Mouse (Mus musculus): ENCODE measurements at regions not wholly inside any gene's neighbourhood (a gene's known extent, or its start where the extent isn't known, plus 50 kb on each side); places are given as distances from the start of the nearest gene placed in this dataset.

DNA sequence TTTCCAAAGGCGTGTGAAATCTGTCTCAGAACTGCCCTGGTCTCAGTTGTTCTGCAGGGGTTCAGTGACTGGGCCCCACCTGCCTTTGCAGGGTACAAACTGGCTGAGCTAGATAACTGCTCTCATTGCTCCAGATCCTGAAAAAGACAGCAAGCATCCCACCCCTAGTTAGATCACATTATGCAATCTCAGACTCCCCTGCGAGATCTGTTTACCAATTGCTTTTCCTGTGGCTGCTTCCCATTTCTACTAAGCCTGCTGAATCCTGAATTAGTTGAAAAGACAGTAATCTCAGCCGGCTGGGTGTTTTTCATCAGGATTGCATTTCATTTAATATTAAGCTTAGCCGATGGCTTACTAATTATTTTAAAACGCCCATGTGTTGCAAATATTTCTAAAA lies 531.2 kb upstream of the Gm19410 start:
- DNase-seq (ENCODE audit: low spot score in 2 of 2): peak in 1 of 2 experiments; percentile 10

DNA sequence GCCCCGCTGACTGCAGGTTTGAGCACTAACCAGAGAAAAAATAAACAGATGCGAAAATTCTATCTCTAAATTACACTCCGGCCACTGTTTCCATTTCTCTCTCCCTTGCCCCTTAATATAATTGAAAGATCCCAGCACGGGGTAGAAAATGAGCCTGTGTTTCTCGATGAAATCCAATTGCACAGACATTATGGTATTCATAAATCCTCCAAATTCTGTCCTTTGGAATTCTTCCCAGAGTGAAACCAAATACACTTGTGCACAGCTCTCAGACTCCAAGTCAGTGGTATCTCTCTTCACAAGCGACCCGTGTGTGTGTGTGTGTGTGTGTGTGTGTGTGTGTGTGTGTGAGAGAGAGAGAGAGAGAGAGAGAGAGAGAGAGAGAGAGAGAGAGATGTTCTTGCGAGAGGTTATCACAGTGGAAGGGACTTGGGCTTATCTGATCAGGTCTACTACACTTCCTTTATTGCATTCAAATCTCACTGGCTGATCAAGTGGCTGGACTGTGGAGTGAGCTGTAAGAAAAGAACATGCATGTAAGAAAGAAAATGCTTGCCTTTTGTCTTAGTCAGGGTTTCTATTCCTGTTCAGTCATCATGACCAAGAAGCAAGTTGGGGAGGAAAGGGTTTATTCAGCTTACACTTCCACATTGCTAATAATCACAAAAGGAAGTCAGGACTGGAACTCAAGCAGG lies 529.6 kb upstream of the Gm19410 start:
- no peak for DNase-seq (ENCODE audit: low spot score in 2 of 2)

DNA sequence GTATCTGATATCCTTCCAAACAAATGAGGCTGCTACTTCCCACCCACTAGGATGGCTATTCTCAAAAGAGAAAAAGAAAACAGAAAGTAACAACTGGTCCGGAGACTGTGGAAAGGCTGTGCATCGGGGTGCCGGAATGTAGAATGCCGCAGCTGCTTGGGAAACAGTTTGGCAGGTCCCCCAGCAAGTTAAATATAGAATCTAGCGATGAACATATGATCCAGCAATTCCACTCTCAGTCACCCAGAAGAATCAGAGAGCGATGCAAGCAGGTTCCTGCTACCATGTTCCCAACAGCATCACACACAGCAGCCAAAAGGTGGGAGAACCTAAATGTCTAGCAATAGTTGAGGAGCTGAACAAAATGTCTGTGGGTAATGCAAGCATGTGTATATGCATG lies 528.3 kb upstream of the Gm19410 start:
- peak; percentile 33 to 48 for DNase-seq (ENCODE audit: low spot score in 2 of 2)

DNA sequence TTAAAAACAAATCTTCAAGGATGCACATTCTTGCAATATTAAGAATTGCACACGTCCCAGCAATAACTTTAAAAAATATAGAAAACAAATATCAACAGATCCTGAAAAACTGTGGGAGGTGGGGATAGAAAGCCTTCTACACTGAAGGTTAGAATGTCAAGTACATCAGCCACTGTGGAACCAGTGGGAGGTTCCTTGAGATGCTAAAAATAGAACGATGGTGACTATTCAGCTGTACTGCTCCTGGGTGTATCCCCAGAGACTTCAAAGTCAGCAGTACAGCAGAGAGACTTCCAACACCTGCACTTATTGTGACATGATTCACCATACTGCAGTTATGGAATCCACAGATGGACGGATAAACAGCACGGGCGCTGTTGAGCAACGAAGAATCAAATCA lies 524.7 kb upstream of the Gm19410 start:
- no peak for DNase-seq (ENCODE audit: low spot score in 2 of 2)

DNA sequence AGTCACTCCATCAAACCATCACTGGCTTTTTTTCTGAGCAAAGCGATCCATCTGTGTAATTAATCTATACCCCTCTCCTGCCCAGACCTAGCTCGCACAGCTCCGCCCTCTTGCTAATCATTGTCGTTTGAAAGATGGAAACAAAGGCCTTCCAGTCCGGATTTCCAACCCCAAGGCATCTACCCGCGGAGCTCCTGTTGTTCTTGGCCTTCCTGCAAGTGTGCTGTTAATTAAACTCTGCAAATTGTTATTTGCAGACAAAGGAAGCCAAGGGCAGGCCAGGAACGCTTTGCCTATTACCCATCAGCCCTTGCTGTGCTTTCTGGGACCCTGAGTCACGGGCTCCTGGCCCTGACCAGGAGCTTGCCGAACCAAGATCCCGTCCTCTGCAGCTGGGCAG lies 522.0 kb upstream of the Gm19410 start:
- no peak for DNase-seq (ENCODE audit: low spot score in 2 of 2)

DNA sequence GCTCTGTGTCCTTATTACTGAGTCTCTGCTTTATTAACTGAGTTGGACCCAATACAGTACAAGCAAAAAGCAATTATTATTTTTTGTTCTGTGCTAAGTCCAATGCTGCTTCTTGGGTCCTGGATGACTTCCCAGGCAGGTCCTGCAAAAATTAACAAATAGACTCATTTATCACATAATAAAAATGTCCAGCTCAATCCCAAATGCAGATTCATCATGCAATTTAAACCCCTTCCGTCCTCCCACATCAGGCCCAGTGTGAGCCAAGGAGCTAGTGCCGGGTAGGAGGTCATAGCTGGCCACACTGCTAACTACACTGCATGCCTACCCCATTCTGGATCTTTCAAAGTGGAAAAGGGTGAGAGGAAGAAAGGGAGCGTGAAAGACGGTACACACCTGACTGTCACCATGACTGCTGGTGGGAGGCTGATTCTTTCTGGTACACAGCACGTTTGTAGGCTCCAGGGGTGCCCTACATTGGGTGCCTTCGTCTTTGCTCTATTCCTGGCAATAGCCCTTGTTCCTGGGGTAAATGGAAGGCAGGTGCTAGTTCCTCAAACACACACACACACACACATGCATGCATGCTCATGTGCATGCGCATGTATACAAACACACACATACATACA lies 515.7 kb upstream of the Gm19410 start:
- no peak for DNase-seq (ENCODE audit: low spot score in 2 of 2)

DNA sequence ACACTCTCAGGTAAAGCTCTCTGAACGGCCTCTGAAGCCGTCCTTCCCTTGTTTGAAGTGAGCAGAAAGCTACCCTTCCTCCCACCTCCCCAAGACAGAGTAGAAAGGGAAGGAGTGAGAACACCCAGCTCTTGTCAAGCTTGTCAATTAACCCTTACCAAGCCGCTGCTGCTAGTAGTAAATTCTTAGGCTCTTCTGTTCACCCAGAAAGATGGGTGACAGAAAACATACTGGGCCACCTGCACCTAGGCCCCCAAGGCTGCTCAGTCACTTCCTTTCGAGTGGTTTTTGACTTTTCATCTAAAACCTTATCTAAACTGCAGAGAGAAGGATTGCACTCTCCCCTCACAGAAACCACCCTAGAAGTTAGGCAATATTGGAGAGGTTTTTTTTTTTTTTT lies 514.9 kb upstream of the Gm19410 start:
- no peak for DNase-seq (ENCODE audit: low spot score in 2 of 2)

DNA sequence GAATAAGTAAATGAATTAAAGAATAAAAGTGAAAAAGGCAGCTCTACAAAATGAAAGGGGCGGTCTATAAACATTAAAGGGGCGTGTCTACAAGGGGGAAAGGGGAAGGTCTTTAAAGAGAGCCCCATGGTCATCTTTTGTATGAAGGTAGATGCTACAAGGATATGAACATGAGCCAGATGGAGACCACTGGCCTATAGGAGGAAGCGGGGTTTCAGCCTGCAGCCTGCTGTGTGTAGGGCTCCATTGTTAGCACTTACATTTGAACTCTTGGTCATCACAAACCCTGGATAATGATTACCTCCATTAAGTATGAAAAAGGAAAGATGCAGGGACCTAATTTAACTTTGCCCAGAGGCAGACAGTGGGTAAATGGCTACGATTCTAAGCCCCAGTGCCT lies 511.6 kb upstream of the Gm19410 start:
- DNase-seq (ENCODE audit: low spot score in 2 of 2): no peak

DNA sequence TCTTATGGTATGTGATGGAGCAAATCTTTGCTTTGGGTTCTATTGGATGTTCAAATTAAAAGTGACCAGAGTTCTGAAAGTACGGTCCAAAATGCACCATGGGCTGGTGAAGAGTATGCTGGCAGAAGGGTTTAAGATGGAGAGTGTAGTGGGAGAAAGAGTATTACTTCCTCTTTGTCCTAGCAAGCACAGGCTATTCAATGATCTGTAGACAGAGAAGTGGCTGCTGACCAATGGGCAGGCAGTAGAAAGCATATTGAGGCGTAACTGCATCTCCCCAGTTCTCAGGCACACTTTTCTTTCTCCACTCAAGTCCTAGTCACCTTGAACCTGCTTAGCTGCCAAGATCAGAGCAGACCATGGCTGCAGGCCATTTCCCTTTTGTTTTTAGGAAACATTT lies 510.3 kb upstream of the Gm19410 start:
- no peak for DNase-seq (ENCODE audit: low spot score in 2 of 2)

DNA sequence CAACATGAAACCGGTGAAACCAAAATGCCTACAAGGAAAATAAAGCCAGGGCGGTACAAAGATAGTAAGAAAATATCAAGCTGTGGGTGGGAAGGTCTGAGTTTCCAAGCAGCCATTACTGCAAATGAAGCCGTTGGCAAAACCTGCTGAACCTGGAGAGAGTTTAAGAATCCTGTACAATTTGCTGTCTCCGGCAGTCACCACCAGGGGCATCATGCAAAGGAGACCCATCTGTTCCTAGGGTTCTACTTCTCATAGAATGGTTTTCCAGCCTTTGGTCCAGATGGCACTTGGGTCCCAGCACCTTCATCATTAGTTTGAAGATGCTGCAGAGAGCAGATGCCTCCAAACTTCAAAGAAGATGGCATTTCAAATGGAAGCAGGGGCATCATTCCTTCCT lies 508.6 kb upstream of the Gm19410 start:
- DNase-seq (ENCODE audit: low spot score in 2 of 2): no peak

DNA sequence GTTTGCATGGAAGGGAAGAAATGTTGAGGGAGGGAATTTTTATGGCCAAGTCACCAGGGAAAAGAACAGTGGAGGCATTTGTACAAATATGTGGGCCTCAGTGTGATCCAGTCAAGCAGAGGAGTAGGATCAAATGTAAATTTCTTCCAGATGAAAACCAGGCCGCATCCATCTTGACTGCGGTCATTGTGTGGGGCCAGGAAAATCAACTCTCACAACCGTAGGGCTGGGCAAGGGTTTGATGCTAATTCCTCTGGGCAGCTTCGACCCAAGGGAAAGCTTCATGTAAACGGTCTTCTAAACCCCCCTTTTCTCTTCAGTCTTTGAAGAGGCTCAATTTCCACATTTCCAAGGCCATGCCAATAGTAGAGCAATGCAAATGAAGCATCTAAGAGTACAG lies 497.4 kb upstream of the Gm19410 start:
- no peak for DNase-seq (ENCODE audit: low spot score in 2 of 2)

DNA sequence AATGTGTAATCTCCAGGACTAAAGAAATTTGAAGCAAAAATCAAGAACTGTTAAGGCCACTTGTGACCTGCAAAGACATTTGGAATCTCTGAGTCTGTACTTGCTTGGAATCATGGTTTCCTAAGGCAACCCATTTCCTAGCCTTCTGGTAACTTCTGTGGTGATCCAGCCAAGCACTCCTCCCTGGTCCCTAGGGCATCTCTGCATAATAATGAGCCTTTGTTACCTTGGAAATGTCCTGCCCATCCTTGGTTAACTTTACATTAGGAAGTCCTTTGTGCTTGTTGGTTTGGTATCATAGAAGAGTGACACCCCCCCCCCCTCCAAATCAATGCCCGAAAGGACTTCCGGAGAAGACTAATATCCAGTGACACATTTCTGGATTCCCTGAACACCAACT lies 496.6 kb upstream of the Gm19410 start:
- no peak for DNase-seq (ENCODE audit: low spot score in 2 of 2)

DNA sequence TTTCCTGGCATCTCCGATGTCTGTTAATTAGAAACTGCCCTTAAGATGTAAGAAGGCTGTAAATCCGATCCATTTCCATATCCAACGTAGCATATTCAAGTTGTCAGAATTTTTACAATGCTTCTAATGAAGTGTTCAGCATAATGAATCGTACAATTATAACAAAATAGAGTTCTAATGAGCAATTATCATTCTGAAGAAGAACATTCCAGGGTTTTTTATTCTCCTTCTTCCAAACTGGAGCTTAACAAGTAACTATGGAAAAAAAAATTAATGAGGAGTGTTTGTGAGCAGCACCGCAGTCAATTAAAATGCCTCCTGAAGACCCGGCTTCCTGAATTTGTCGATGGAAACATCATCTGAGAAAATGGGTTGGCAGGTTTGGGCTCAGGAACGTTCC lies 489.6 kb upstream of the Gm19410 start:
- no peak for DNase-seq (ENCODE audit: low spot score in 2 of 2)

DNA sequence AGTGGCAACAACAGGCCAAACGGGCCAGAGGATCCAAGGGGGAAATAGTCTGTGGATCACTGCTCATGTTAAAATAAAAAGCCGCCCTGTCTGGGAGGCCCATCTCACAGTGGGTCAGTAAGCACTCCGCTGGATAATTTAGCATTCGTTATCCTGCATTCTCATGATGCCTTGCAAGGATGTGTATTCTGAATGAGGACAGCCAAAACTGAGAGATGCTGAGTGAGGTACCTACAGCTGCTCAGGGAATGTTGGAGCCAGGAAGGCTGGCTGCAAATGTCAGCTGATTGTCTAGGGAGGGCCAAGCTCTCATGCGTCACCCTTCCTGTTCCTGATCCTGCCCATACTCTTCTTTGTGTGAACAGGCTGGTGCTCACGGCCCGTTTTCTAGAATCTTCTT lies 489.1 kb upstream of the Gm19410 start:
- no peak for DNase-seq (ENCODE audit: low spot score in 2 of 2)

DNA sequence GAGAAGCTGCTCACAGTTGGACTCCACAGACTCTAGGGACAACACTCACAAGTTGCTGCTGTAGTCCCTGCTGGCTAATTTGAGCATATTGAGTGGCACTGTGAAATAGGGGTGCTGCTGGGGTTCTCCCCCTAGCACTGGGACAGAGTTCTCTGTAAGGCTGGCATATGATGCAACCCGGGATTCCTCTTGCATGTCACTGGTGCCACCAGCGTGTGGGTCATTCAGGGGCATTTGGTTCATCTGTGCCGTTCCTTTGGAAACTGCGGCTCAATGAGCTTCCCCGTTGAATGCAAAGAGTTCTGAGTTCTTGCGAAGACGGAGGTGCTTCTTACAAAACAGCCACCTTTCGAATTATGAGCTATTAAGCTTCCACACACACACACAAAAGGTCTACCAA lies 486.6 kb upstream of the Gm19410 start:
- no peak for DNase-seq (ENCODE audit: low spot score in 2 of 2)

DNA sequence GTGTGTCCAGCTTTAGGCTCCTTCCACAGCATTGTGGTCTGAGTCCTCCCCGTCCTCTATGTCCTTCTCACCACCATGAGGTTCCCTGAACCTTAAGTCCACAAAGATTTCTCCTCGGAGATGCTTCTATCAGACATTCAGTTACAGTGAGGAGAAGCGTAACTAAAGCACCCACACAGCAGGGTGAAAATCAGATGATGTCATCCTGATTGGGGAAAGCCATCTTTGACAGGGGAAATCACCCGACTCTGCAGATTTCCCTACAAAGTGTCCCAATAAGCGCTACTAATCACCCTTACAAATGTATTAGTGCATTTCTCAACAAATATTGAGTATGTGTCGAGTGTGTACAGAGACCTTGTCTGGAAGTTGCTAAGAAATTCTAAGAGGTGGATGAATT lies 484.8 kb upstream of the Gm19410 start:
- DNase-seq (ENCODE audit: low spot score in 2 of 2): no peak

DNA sequence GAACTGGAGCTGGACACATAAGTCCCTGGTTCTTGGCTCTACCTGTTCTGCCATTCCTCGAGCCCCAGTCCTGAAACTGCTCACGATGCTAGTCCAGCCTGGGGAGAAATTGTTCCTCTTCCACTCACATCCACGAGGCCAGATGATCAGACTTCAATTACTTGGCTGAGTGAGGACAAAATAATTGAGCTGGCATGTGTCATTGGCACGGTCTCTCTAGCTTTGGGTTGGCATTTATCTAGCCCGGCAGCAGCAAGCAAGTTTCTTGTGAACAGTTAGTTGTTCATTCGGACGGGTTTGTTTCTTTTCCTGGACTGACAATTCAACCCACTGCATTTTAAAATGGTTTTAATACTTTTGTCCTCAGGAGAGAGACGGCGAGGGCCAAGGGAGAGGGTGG lies 482.2 kb upstream of the Gm19410 start:
- no peak for DNase-seq (ENCODE audit: low spot score in 2 of 2)

DNA sequence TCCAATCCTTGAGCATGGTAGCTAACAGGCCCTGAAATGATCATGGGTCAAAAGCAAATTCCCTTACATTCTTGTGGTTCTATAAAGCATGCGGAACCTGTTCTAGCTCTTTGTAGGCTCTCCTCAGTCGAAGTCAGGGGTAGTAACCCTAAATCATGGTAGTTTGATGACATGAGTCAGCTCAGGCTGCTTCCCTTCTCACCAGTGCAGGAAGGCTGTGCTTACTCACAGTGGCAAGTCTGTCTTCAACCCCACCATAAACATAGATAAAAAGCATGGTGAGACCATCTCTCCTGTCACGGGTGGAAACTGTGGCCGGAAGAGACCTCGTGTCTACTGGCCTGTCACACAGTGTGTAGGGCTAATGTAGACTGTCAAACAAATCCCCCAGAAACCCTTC lies 476.6 kb upstream of the Gm19410 start:
- no peak for DNase-seq (ENCODE audit: low spot score in 2 of 2)

DNA sequence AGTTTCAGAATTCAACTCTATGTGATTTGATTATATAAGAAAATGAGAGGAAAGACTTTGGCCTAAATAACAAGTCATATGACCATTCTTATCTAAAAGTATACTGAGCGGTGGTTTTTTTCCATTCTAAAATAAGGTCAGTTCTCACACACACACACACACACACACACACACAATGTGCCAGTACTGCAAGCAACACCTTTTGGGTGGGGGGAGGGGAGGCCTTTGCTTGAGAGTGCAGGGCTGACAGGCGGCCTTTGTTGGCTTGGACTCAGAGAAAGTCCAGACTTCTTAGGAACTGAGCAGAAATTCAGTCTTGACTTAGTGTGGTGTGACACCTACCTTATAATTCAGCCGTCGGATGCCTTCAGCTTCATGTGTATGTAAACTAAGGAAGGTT lies 475.6 kb upstream of the Gm19410 start:
- DNase-seq (ENCODE audit: low spot score in 2 of 2): no peak

DNA sequence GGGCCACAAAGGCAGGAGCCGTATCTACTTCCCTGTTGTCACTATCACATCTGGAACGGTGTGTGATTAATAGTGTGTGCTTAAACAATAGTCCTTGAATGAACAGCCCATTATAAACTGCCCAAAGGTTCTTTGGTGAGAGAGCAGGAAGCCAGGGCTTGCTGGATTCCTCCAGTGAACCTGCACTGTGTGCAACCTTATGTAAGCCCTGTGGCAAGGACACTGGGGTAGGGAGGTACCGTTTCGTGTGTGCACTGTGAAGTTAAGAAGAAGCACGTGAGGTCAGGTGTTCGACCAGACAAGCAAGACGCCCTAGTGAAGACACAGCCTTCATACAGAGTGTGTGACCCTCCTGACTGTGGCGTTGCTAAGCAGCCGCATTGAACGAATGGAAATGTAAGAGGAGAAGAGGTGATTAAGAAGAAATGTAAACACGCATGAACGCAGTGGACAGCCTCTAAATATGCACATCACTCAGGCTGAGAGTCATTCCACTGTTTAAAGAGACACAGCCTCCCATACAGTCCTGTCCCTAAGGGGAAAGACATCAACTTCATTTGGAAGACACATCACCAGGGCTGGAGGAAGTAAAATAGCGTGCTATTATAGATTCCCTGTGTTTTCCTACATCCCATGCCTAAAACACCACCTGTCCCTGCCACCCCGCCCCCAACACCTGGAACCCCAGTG lies 472.0 kb upstream of the Gm19410 start:
- no peak for DNase-seq (ENCODE audit: low spot score in 2 of 2)

DNA sequence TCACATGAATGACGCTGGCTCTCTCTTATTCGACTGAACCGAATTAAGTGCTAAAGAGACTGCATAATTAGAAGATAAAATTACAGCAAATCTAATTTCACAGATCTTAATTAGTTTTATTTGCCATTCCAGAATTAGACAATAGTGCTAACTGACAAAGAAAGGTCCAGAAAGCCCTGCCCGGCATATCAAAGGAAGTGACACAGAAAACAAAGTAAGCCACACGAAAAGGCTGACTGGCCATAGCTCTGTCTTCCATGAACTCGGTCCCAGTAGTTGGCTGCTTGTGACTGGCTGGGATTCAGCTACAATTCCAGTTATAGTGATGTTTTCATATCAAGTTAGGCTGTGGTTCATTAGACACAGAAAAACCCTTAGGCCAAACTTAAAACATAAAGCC lies 468.7 kb upstream of the Gm19410 start:
- no peak for DNase-seq (ENCODE audit: low spot score in 2 of 2)

DNA sequence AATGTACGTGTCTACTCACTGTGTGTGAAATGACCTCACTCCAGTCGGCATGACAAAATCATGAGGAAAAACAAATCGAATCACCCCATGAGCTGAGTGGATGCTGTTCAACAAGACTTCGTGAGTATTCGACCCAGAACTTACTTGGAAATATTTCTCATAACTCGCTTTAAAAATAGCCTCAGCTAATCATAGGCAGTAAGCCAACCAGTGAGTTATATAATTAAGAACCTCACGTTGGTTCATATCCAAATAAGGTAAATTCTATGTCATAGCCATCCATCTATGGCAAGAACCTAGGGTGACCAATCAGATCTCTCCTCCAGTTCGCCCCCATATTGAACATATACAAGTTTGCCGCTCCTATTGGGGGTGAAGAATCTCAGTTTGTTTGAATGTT lies 466.5 kb upstream of the Gm19410 start:
- DNase-seq (ENCODE audit: low spot score in 2 of 2): no peak

DNA sequence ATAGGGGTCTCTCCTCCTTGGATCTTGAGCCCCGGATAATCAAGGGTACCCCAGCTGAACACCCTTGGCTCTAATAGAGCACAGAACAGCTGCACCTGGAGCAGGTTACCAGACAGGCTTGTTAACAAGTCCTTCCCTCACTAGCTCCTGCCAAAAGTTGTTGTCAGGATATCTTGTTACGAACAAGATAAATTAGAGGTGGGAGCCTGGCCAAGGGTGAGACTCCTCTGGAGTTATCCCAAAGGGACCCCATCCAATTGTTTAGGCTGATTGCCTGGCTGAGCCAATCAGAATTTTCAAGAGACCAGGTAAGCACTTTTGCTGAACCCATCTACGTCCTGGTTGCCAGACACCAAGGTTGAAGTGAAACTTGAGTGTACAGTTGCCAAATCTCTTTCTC lies 465.2 kb upstream of the Gm19410 start:
- DNase-seq (ENCODE audit: low spot score in 2 of 2): no peak
